Mouse (Mus musculus) hindbrain, embryonic 14.5 days (tissue): ENCODE measurements at regions not wholly inside any gene's neighbourhood (a gene's known extent, or its start where the extent isn't known, plus 50 kb on each side); places are given as distances from the start of the nearest gene placed in this dataset.
A peak's percentile ranks its signal among the peaks of the same experiment; 100 is the strongest.

Experiments used
- ATAC-seq: fragments of 200-750 bp; cut with Nextera tagmentation; 2 replicates; pipeline ENCODE4 v1.8.0; 2017; ENCODE audit warnings: moderate number of reproducible peaks, mild to moderate bottlenecking, moderate TSS enrichment, moderate library complexity; ENCODE audit not compliant: low FRiP score
- DNase-seq: peaks from one replicate; pipeline ENCODE4 v3.0.0-alpha.2; 2015; ENCODE audit warnings: low spot score
- H3K27ac ChIP-seq: fragments of 300-500 bp; sonication (generic); 2 replicates; pipeline ENCODE4 v1.5.1; 2014; ENCODE audit warnings: mild to moderate bottlenecking, moderate library complexity
- H3K27me3 ChIP-seq: fragments of 300-500 bp; sonication (generic); 2 replicates; pipeline ENCODE4 v1.6.1; 2014; ENCODE audit warnings: mild to moderate bottlenecking, low read length, mixed read lengths; ENCODE audit not compliant: control insufficient read depth, insufficient read depth
- H3K36me3 ChIP-seq: fragments of 300-500 bp; sonication (generic); replicated peaks from 2 replicates; pipeline ENCODE4 v1.6.1; 2014; ENCODE audit not compliant: control insufficient read depth, insufficient read depth
- H3K4me1 ChIP-seq: fragments of 300-500 bp; sonication (generic); replicated peaks from 2 replicates; pipeline ENCODE4 v1.6.1; 2014; ENCODE audit warnings: antibody characterized with exemption, low read length, mixed read lengths; ENCODE audit not compliant: control insufficient read depth, insufficient read depth
- H3K4me2 ChIP-seq: fragments of 300-500 bp; sonication (generic); replicated peaks from 2 replicates; pipeline ENCODE4 v1.6.1; 2014; ENCODE audit warnings: mild to moderate bottlenecking, moderate library complexity
- H3K4me3 ChIP-seq: fragments of 300-500 bp; sonication (generic); replicated peaks from 2 replicates; pipeline ENCODE4 v1.5.1; 2014; ENCODE audit warnings: mild to moderate bottlenecking, low read length
- H3K9ac ChIP-seq: fragments of 300-500 bp; sonication (generic); 2 replicates; pipeline ENCODE4 v1.6.1; 2014
- H3K9me3 ChIP-seq: fragments of 300-500 bp; sonication (generic); 2 replicates; pipeline ENCODE4 v1.6.1; 2016; ENCODE audit warnings: low read length; ENCODE audit not compliant: control insufficient read depth
- WGBS: fragments of 180-500 bp; shearing (Covaris S2); extraction: QIAGEN DNeasy Blood & Tissue Kit; methylation state at CpG from one replicate; pipeline ENCODE4 v1.1.7; 2014; 5-methylcytosine and 5-hydroxymethylcytosine counted together

GRCm38 (mm10) chr17:61337094-61337493 lies 1544.0 kb downstream of the Efna5 start:
- Histone ChIP-seq H3K4me1 (no peaks in the 10 kb centered on the region), H3K4me3 (no peak overlapping the region), H3K9ac (no peak overlapping the region), H3K9me3 (no peaks in the 10 kb centered on the region), H3K36me3 (no peaks in the 10 kb centered on the region), H3K27ac (no peak overlapping the region), H3K4me2 (no peak overlapping the region), H3K27me3 (no peaks in the 10 kb centered on the region)
- DNase-seq, result no peak
- 89% methylated on average over 4 of the region's 4 CpGs for WGBS
- ATAC-seq, result no peak

GRCm38 (mm10) chr17:61325401-61325800 lies 1555.7 kb downstream of the Efna5 start:
- no peak for DNase-seq
- no peak overlapping the region for H3K27ac ChIP-seq
- H3K9ac ChIP-seq, result no peak overlapping the region
- no peak overlapping the region for H3K4me2 ChIP-seq
- H3K36me3 ChIP-seq, result no peaks in the 10 kb centered on the region
- no peaks in the 10 kb centered on the region for H3K9me3 ChIP-seq
- no peaks in the 10 kb centered on the region for H3K4me1 ChIP-seq
- no peak for ATAC-seq
- no peaks in the 10 kb centered on the region for H3K27me3 ChIP-seq
- no peak overlapping the region for H3K4me3 ChIP-seq

GRCm38 (mm10) chr17:61320865-61321264 lies 1560.3 kb downstream of the Efna5 start:
- Histone ChIP-seq H3K9me3 (no peaks in the 10 kb centered on the region), H3K27ac (no peak overlapping the region), H3K27me3 (no peaks in the 10 kb centered on the region), H3K4me2 (no peak overlapping the region), H3K9ac (no peak overlapping the region), H3K4me1 (no peaks in the 10 kb centered on the region), H3K4me3 (no peak overlapping the region), H3K36me3 (no peaks in the 10 kb centered on the region)
- DNase-seq (no peak), ATAC-seq (no peak)
- WGBS, result 64% methylated on average over 4 of the region's 4 CpGs

GRCm38 (mm10) chr17:61313424-61313823 lies 1567.7 kb downstream of the Efna5 start:
- 96% methylated on average over 2 of the region's 2 CpGs for WGBS
- H3K9me3 ChIP-seq, result peaks cover 4% of the 10 kb centered on the region; the same call in 1 of the 2 replicates
- DNase-seq, result no peak
- H3K9ac ChIP-seq, result no peak overlapping the region
- H3K4me1 ChIP-seq, result no peaks in the 10 kb centered on the region
- no peak for ATAC-seq
- H3K27ac ChIP-seq, result no peak overlapping the region
- no peaks in the 10 kb centered on the region for H3K27me3 ChIP-seq
- no peak overlapping the region for H3K4me3 ChIP-seq
- H3K36me3 ChIP-seq, result no peaks in the 10 kb centered on the region
- H3K4me2 ChIP-seq, result no peak overlapping the region

GRCm38 (mm10) chr17:61311189-61311588 lies 1569.9 kb downstream of the Efna5 start:
- ATAC-seq (no peak), DNase-seq (no peak)
- H3K9ac ChIP-seq, result no peak overlapping the region
- no peaks in the 10 kb centered on the region for H3K27me3 ChIP-seq
- no peak overlapping the region for H3K4me3 ChIP-seq
- H3K4me2 ChIP-seq, result no peak overlapping the region
- no peaks in the 10 kb centered on the region for H3K4me1 ChIP-seq
- WGBS, result 90% methylated on average over 4 of the region's 4 CpGs
- H3K27ac ChIP-seq, result no peak overlapping the region
- peaks cover 4% of the 10 kb centered on the region; the same call in 1 of the 2 replicates for H3K9me3 ChIP-seq
- no peaks in the 10 kb centered on the region for H3K36me3 ChIP-seq

GRCm38 (mm10) chr17:61303611-61304010 lies 1577.5 kb downstream of the Efna5 start:
- Histone ChIP-seq H3K4me3 (no peak overlapping the region), H3K27me3 (no peaks in the 10 kb centered on the region), H3K36me3 (no peaks in the 10 kb centered on the region), H3K4me2 (no peak overlapping the region), H3K4me1 (0 out of 2 replicates have a peak, but pooled peaks cover 4% of the 10 kb centered on the region), H3K9ac (no peak overlapping the region), H3K9me3 (no peaks in the 10 kb centered on the region), H3K27ac (no peak overlapping the region)
- 56% methylated on average over 1 of the region's 1 CpGs for WGBS
- DNase-seq (no peak), ATAC-seq (no peak)

GRCm38 (mm10) chr17:61301984-61302383 lies 1579.1 kb downstream of the Efna5 start:
- H3K9me3 ChIP-seq, result no peaks in the 10 kb centered on the region
- no peak overlapping the region for H3K9ac ChIP-seq
- H3K4me2 ChIP-seq, result no peak overlapping the region
- H3K27me3 ChIP-seq, result no peaks in the 10 kb centered on the region
- ATAC-seq (peak; percentile 60; the same call in 1 of the 2 replicates), DNase-seq (peak; percentile 68)
- no peak overlapping the region for H3K27ac ChIP-seq
- 0 out of 2 replicates have a peak, but pooled peaks cover 4% of the 10 kb centered on the region for H3K4me1 ChIP-seq
- H3K36me3 ChIP-seq, result no peaks in the 10 kb centered on the region
- WGBS, result 47% methylated on average over 1 of the region's 1 CpGs
- no peak overlapping the region for H3K4me3 ChIP-seq

GRCm38 (mm10) chr17:61301171-61301570 lies 1579.9 kb downstream of the Efna5 start:
- no peak for ATAC-seq

GRCm38 (mm10) chr17:61291129-61291528 lies 1590.0 kb downstream of the Efna5 start:
- Histone ChIP-seq H3K4me1 (no peaks in the 10 kb centered on the region), H3K27ac (no peak overlapping the region), H3K4me3 (no peak overlapping the region), H3K4me2 (no peak overlapping the region), H3K9ac (no peak overlapping the region), H3K9me3 (no peaks in the 10 kb centered on the region), H3K27me3 (no peaks in the 10 kb centered on the region), H3K36me3 (no peaks in the 10 kb centered on the region)
- no peak for ATAC-seq
- 68% methylated on average over 3 of the region's 3 CpGs for WGBS
- no peak for DNase-seq

More at GRCm38 (mm10) chr17:61301171-61301570, 1579.9 kb downstream of the Efna5 start:
- Histone ChIP-seq H3K4me2 (no peak overlapping the region), H3K4me1 (0 out of 2 replicates have a peak, but pooled peaks cover 4% of the 10 kb centered on the region), H3K27me3 (no peaks in the 10 kb centered on the region), H3K4me3 (no peak overlapping the region), H3K9ac (no peak overlapping the region), H3K27ac (no peak overlapping the region), H3K9me3 (no peaks in the 10 kb centered on the region), H3K36me3 (no peaks in the 10 kb centered on the region)
- no peak for DNase-seq

- DNase-seq (no peak), ATAC-seq (no peak)
- H3K4me1 ChIP-seq, result no peaks in the 10 kb centered on the region
- no peak overlapping the region for H3K27ac ChIP-seq
- no peak overlapping the region for H3K4me3 ChIP-seq
- H3K9me3 ChIP-seq, result no peaks in the 10 kb centered on the region
- H3K27me3 ChIP-seq, result no peaks in the 10 kb centered on the region
- WGBS, result 53% methylated on average over 2 of the region's 2 CpGs
- no peaks in the 10 kb centered on the region for H3K36me3 ChIP-seq
- no peak overlapping the region for H3K4me2 ChIP-seq
- H3K9ac ChIP-seq, result no peak overlapping the region
Measured at GRCm38 (mm10) chr17:61288590-61288989, 1592.5 kb downstream of the Efna5 start.
